Mouse (Mus musculus): ENCODE results near the gene Dapp1. TPM values are rescaled to one million over a fixed set of nuclear protein-coding genes. Genes with fewer than 3 reads are reported as not detected.

Dapp1 gene
- total and polyA plus RNA-seq, 2 experiments from 2014 or later, result 1.3 to 2.3 TPM

GRCm38 (mm10) chr3:137897685-137898084, 83.7 kb downstream of the Dapp1 start:
- no peak for TF ChIP-seq CTCF (IDR thresholded peaks at IDR 0.05)
- H3K4me1 ChIP-seq (ENCODE audit: insufficient read depth, low read length), result no peaks in the 10 kb centered on the region
- WGBS, result 85% methylated on average over 5 of the region's 5 CpGs
- DNase-seq (ENCODE audit: low spot score) (no peak), ATAC-seq (ENCODE audit: low FRiP score) (no peak)
- H3K9ac ChIP-seq (replicated peaks; ENCODE audit: low read length, poor library complexity, severe bottlenecking), result no peak overlapping the region
- H3K27ac ChIP-seq (ENCODE audit: low read depth, low read length), result no peak overlapping the region
- no peaks in the 10 kb centered on the region for H3K9me3 ChIP-seq (ENCODE audit: low read length)
- no peak overlapping the region for H3K4me2 ChIP-seq (ENCODE audit: low read depth, low read length, poor library complexity, severe bottlenecking)
- no peak overlapping the region for H3K4me3 ChIP-seq (ENCODE audit: low read depth, low read length)
- peaks cover 24% of the 10 kb centered on the region for H3K36me3 ChIP-seq (ENCODE audit: insufficient read depth, low read length)
- no peaks in the 10 kb centered on the region for H3K27me3 ChIP-seq (ENCODE audit: insufficient read depth, low read length)

- no peak overlapping the region for H3K27ac ChIP-seq (ENCODE audit: low read depth, low read length)
- H3K4me1 ChIP-seq (ENCODE audit: insufficient read depth, low read length), result no peaks in the 10 kb centered on the region
- H3K4me3 ChIP-seq (ENCODE audit: low read depth, low read length), result no peak overlapping the region
- no peak for TF ChIP-seq CTCF (IDR thresholded peaks at IDR 0.05)
- no peaks in the 10 kb centered on the region for H3K9me3 ChIP-seq (ENCODE audit: low read length)
- DNase-seq (ENCODE audit: low spot score), result no peak
- H3K36me3 ChIP-seq (ENCODE audit: insufficient read depth, low read length), result peaks cover 19% of the 10 kb centered on the region
- no peak overlapping the region for H3K4me2 ChIP-seq (ENCODE audit: low read depth, low read length, poor library complexity, severe bottlenecking)
- H3K9ac ChIP-seq (replicated peaks; ENCODE audit: low read length, poor library complexity, severe bottlenecking), result no peak overlapping the region
- no peak for ATAC-seq (ENCODE audit: low FRiP score)
- H3K27me3 ChIP-seq (ENCODE audit: insufficient read depth, low read length), result no peaks in the 10 kb centered on the region
- 96% methylated on average over 3 of the region's 3 CpGs for WGBS
These were observed 84.5 kb downstream of the Dapp1 start for GRCm38 (mm10) chr3:137896867-137897266.

DNA sequence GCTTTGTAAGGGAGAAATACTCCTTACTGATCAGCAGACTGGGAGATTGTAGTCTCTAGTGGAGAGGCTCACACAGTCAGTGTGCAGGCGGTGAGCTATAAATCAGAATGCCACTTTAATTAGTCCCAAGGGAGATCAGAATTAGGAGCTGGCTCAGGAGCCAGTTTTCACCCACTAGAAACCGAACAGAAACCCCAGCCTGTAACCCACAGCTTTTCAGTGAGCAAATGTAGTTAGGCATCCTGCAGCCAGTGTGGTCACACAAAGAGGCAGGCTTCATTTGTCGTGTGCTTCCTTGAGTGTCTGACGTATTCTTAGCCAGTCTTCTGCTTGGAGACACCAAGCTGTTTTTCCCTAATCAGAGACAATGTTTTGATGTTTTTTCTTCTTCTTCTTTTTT, 85.0 kb downstream of the Dapp1 start:
- no peak for TF ChIP-seq CTCF (IDR thresholded peaks at IDR 0.05)
- ATAC-seq (ENCODE audit: low FRiP score), result no peak
- Histone ChIP-seq H3K27me3 (ENCODE audit: insufficient read depth, low read length) (no peaks in the 10 kb centered on the region), H3K36me3 (ENCODE audit: insufficient read depth, low read length) (peaks cover 18% of the 10 kb centered on the region), H3K4me3 (ENCODE audit: low read depth, low read length) (no peak overlapping the region), H3K4me1 (ENCODE audit: insufficient read depth, low read length) (no peaks in the 10 kb centered on the region), H3K9me3 (ENCODE audit: low read length) (no peaks in the 10 kb centered on the region), H3K27ac (ENCODE audit: low read depth, low read length) (no peak overlapping the region), H3K9ac (replicated peaks; ENCODE audit: low read length, poor library complexity, severe bottlenecking) (no peak overlapping the region), H3K4me2 (ENCODE audit: low read depth, low read length, poor library complexity, severe bottlenecking) (no peak overlapping the region)
- 82% methylated on average over 4 of the region's 4 CpGs for WGBS
- no peak for DNase-seq (ENCODE audit: low spot score)

DNA sequence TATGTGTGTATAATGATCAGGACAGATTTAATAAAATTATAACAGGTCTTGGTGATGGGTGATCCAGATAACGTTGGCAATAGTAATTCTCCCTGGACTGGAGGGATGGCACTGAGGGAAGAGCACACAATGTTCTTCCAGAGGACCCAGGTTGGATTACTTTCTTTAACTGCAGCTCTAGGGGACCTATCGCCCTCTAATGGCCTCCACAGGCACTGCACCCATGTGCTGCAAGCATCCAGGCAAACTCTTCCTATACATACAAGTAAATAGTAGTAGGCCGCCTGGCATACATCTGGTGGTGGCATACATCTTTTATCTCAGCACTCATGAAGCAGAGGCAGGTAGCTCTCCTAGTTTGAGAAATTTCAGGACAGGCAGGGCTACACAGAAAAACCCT, 86.1 kb downstream of the Dapp1 start:
- H3K27ac ChIP-seq (ENCODE audit: low read depth, low read length), result no peak overlapping the region
- DNase-seq (ENCODE audit: low spot score) (no peak), ATAC-seq (ENCODE audit: low FRiP score) (no peak)
- no peaks in the 10 kb centered on the region for H3K27me3 ChIP-seq (ENCODE audit: insufficient read depth, low read length)
- no peak overlapping the region for H3K9ac ChIP-seq (replicated peaks; ENCODE audit: low read length, poor library complexity, severe bottlenecking)
- H3K4me2 ChIP-seq (ENCODE audit: low read depth, low read length, poor library complexity, severe bottlenecking), result no peak overlapping the region
- peak; percentile 51 for TF ChIP-seq CTCF (IDR thresholded peaks at IDR 0.05)
- no peaks in the 10 kb centered on the region for H3K9me3 ChIP-seq (ENCODE audit: low read length)
- no peaks in the 10 kb centered on the region for H3K4me1 ChIP-seq (ENCODE audit: insufficient read depth, low read length)
- H3K36me3 ChIP-seq (ENCODE audit: insufficient read depth, low read length), result peaks cover 18% of the 10 kb centered on the region
- WGBS, result 88% methylated on average over 3 of the region's 3 CpGs
- no peak overlapping the region for H3K4me3 ChIP-seq (ENCODE audit: low read depth, low read length)

GRCm38 (mm10) chr3:137893789-137894188, 87.6 kb downstream of the Dapp1 start:
- Histone ChIP-seq H3K27me3 (ENCODE audit: insufficient read depth, low read length) (no peaks in the 10 kb centered on the region), H3K27ac (ENCODE audit: low read depth, low read length) (no peak overlapping the region), H3K4me3 (ENCODE audit: low read depth, low read length) (no peak overlapping the region), H3K9ac (replicated peaks; ENCODE audit: low read length, poor library complexity, severe bottlenecking) (no peak overlapping the region), H3K4me2 (ENCODE audit: low read depth, low read length, poor library complexity, severe bottlenecking) (no peak overlapping the region), H3K9me3 (ENCODE audit: low read length) (no peaks in the 10 kb centered on the region), H3K4me1 (ENCODE audit: insufficient read depth, low read length) (no peaks in the 10 kb centered on the region), H3K36me3 (ENCODE audit: insufficient read depth, low read length) (peaks cover 27% of the 10 kb centered on the region)
- ATAC-seq (ENCODE audit: low FRiP score) (no peak), DNase-seq (ENCODE audit: low spot score) (no peak)
- WGBS, result 75% methylated on average over 4 of the region's 4 CpGs
- TF ChIP-seq CTCF (IDR thresholded peaks at IDR 0.05), result no peak

DNA sequence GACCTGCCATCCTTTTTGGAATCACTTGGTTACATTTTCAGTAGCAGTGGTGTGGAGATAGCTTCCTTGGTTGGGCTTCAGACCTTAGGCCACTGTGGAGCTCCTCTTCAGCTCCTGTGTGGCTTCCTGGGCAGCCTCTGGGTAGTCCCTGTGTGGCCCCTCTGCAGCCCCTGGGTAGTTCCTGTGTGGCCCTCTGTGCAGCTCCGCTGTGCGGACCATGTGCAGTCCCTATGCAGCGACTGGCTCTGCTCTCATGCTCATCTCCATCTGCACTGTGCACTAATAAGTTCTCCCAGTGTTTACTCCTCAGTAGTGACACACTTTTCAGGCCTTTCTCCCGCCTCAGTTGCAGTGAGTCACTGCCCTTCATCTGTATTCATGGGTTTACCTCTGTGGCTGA, 89.2 kb downstream of the Dapp1 start:
- Histone ChIP-seq H3K27me3 (ENCODE audit: insufficient read depth, low read length) (no peaks in the 10 kb centered on the region), H3K9me3 (ENCODE audit: low read length) (no peaks in the 10 kb centered on the region), H3K36me3 (ENCODE audit: insufficient read depth, low read length) (peaks cover 15% of the 10 kb centered on the region), H3K27ac (ENCODE audit: low read depth, low read length) (no peak overlapping the region), H3K4me3 (ENCODE audit: low read depth, low read length) (no peak overlapping the region), H3K4me1 (ENCODE audit: insufficient read depth, low read length) (no peaks in the 10 kb centered on the region), H3K9ac (replicated peaks; ENCODE audit: low read length, poor library complexity, severe bottlenecking) (no peak overlapping the region), H3K4me2 (ENCODE audit: low read depth, low read length, poor library complexity, severe bottlenecking) (no peak overlapping the region)
- DNase-seq (ENCODE audit: low spot score) (no peak), ATAC-seq (ENCODE audit: low FRiP score) (no peak)
- 94% methylated on average over 4 of the region's 4 CpGs for whole genome bisulfite sequencing
- no peak for TF ChIP-seq CTCF (IDR thresholded peaks at IDR 0.05)
